Mouse (Mus musculus) spleen, embryonic (tissue): ENCODE measurements around the gene Prim2.

ENCODE experiments used
- CTCF ChIA-PET: fragments of 350-600 bp; sonication (Branson Sonifier 250); formaldehyde crosslinking; loops from one replicate; lab custom pipeline; 2022; lab: Charles Lee

Gene Prim2

GRCm38 (mm10) chr1:33610026-33610721, 59.4 kb downstream of the Prim2 start:
- CTCF ChIA-PET: no interaction called here

GRCm38 (mm10) chr1:33608133-33608532, 61.5 kb downstream of the Prim2 start:
- CTCF ChIA-PET: no interaction called here

GRCm38 (mm10) chr1:33604087-33604699, 65.4 kb downstream of the Prim2 start:
- CTCF ChIA-PET: no interaction called here

- CTCF ChIA-PET: no interaction called here
These were observed 69.9 kb downstream of the Prim2 start for GRCm38 (mm10) chr1:33599698-33600097.

GRCm38 (mm10) chr1:33599019-33599667, 70.5 kb downstream of the Prim2 start:
- CTCF ChIA-PET: no interaction called here

GRCm38 (mm10) chr1:33597043-33597442, 72.6 kb downstream of the Prim2 start:
- CTCF ChIA-PET: no interaction called here

GRCm38 (mm10) chr1:33595936-33596335, 73.7 kb downstream of the Prim2 start:
- CTCF ChIA-PET: interaction anchor here (0.6 kb wide), 1 partner anchor 19 kb away, joined by 17 read pairs; no protein-coding TSS in a partner anchor

GRCm38 (mm10) chr1:33594966-33595365, 74.6 kb downstream of the Prim2 start:
- CTCF ChIA-PET: no interaction called here

GRCm38 (mm10) chr1:33593718-33594388, 75.7 kb downstream of the Prim2 start:
- CTCF ChIA-PET: no interaction called here

GRCm38 (mm10) chr1:33591997-33592608, 77.5 kb downstream of the Prim2 start:
- CTCF ChIA-PET: no interaction called here

- CTCF ChIA-PET: interaction anchor here (0.6 to 1.9 kb wide), 2 partner anchors 11 to 122 kb away, joined by 4 to 7 read pairs; no protein-coding TSS in a partner anchor
These were observed 78.8 kb downstream of the Prim2 start for GRCm38 (mm10) chr1:33590556-33591411.

- CTCF ChIA-PET: interaction anchor here (0.5 to 1.9 kb wide), 2 partner anchors 10 to 23 kb away, joined by 3 to 4 read pairs; no protein-coding TSS in a partner anchor
These were observed 80.1 kb downstream of the Prim2 start for GRCm38 (mm10) chr1:33589531-33589930.

GRCm38 (mm10) chr1:33588557-33588956, 81.0 kb downstream of the Prim2 start:
- CTCF ChIA-PET: interaction anchor here (0.6 to 0.8 kb wide), 2 partner anchors 17 to 206 kb away, joined by 3 to 7 read pairs; no protein-coding TSS in a partner anchor

GRCm38 (mm10) chr1:33584590-33584978, 85.0 kb downstream of the Prim2 start:
- CTCF ChIA-PET: no interaction called here

GRCm38 (mm10) chr1:33583817-33584589, 85.6 kb downstream of the Prim2 start:
- CTCF ChIA-PET: interaction anchor here (0.6 to 0.7 kb wide), 2 partner anchors 58 to 131 kb away, joined by 3 to 9 read pairs; no protein-coding TSS in a partner anchor

- CTCF ChIA-PET: no interaction called here
These were observed 91.0 kb downstream of the Prim2 start for GRCm38 (mm10) chr1:33578593-33578992.

- CTCF ChIA-PET: no interaction called here
These were observed 95.1 kb downstream of the Prim2 start for GRCm38 (mm10) chr1:33574459-33574858.

- CTCF ChIA-PET: interaction anchor here (0.6 to 1.1 kb wide), 3 partner anchors 52 to 76 kb away, joined by 3 to 5 read pairs (median 4); no protein-coding TSS in a partner anchor
These were observed 103.7 kb downstream of the Prim2 start for GRCm38 (mm10) chr1:33565764-33566401.

- CTCF ChIA-PET: interaction anchor here (0.6 kb wide), 1 partner anchor 177 kb away, joined by 3 read pairs; no protein-coding TSS in a partner anchor
These were observed 105.6 kb downstream of the Prim2 start for GRCm38 (mm10) chr1:33564032-33564431.
